Mouse (Mus musculus): ENCODE measurements at regions not wholly inside any gene's neighbourhood (a gene's known extent, or its start where the extent isn't known, plus 50 kb on each side); places are given as distances from the start of the nearest gene placed in this dataset.
A peak's percentile ranks its signal among the peaks of the same experiment; 100 is the strongest.
"Not testable (repeated sequence)": the region's sequence is repeated elsewhere in the genome, so short reads cannot be mapped to it uniquely, and the experiment has no call there.

- DNase-seq = no peak
Measured at GRCm38 (mm10) chr3:18524011-18524410, 575.8 kb downstream of the Cypt12 start.

- DNase-seq = no peak
Measured at GRCm38 (mm10) chr3:18557201-18557600, 609.0 kb downstream of the Cypt12 start.

- no peak for DNase-seq
Measured at GRCm38 (mm10) chr3:18560282-18560785, 612.1 kb downstream of the Cypt12 start.

GRCm38 (mm10) chr3:18580911-18581626, 632.9 kb downstream of the Cypt12 start:
- not testable (repeated sequence) for DNase-seq

GRCm38 (mm10) chr3:18620608-18621007, 672.4 kb downstream of the Cypt12 start:
- DNase-seq = no peak

- peak; percentile 65 to 77 for DNase-seq
Measured at GRCm38 (mm10) chr3:18623831-18624304, 675.7 kb downstream of the Cypt12 start.

- peak in 1 of 2 experiments; percentile 35 for DNase-seq
Measured at GRCm38 (mm10) chr3:18624381-18625145, 676.4 kb downstream of the Cypt12 start.

- DNase-seq = no peak
Measured at GRCm38 (mm10) chr3:18625395-18626328, 677.5 kb downstream of the Cypt12 start.

- no peak for DNase-seq
Measured at GRCm38 (mm10) chr3:18626375-18626774, 678.2 kb downstream of the Cypt12 start.

- DNase-seq = no peak
Measured at GRCm38 (mm10) chr3:18626820-18627219, 678.6 kb downstream of the Cypt12 start.

- DNase-seq = no peak
Measured at GRCm38 (mm10) chr3:18629233-18629632, 681.0 kb downstream of the Cypt12 start.

GRCm38 (mm10) chr3:18631601-18632000, 683.4 kb downstream of the Cypt12 start:
- DNase-seq = no peak

- DNase-seq = no peak
Measured at GRCm38 (mm10) chr3:18634855-18635254, 686.6 kb downstream of the Cypt12 start.

- no peak for DNase-seq
Measured at GRCm38 (mm10) chr3:18637553-18637952, 689.3 kb downstream of the Cypt12 start.

- DNase-seq = no peak
Measured at GRCm38 (mm10) chr3:18640286-18640685, 692.1 kb downstream of the Cypt12 start.

GRCm38 (mm10) chr3:18641688-18642087, 693.5 kb downstream of the Cypt12 start:
- DNase-seq = no peak

- DNase-seq = no peak
Measured at GRCm38 (mm10) chr3:18643408-18644035, 695.3 kb downstream of the Cypt12 start.

GRCm38 (mm10) chr3:18645481-18645880, 697.3 kb downstream of the Cypt12 start:
- no peak for DNase-seq

GRCm38 (mm10) chr3:18645927-18646326, 697.7 kb downstream of the Cypt12 start:
- no peak for DNase-seq

- DNase-seq = no peak
Measured at GRCm38 (mm10) chr3:18653557-18653956, 705.3 kb downstream of the Cypt12 start.

GRCm38 (mm10) chr3:18665738-18666137, 717.5 kb downstream of the Cypt12 start:
- no peak for DNase-seq

- no peak for DNase-seq
Measured at GRCm38 (mm10) chr3:18667726-18668125, 719.5 kb downstream of the Cypt12 start.

All from lung, adult 18-20 months (tissue).